Mouse (Mus musculus) gastrocnemius, adult 8-10 months (tissue): ENCODE measurements around the gene Frem1. TPM values are rescaled to one million over a fixed set of nuclear protein-coding genes. Genes with fewer than 3 reads are reported as not detected.
A peak's percentile ranks its signal among the peaks of the same experiment; 100 is the strongest.

Experiments used
- DNase-seq, 2 experiments: peaks; one replicate each; pipeline ENCODE4 v3.0.0; 2022; ENCODE audit warnings: low spot score in 2 of 2
- total RNA-seq, 4 experiments: library from RNA; stranded (reverse); gene quantifications; 2 replicates each; pipeline ENCODE4 v1.2.4; 2022

Gene Frem1
- total RNA-seq, 4 experiments from 2014 or later: 0.07 to 0.21 (median 0.16) TPM

DNA sequence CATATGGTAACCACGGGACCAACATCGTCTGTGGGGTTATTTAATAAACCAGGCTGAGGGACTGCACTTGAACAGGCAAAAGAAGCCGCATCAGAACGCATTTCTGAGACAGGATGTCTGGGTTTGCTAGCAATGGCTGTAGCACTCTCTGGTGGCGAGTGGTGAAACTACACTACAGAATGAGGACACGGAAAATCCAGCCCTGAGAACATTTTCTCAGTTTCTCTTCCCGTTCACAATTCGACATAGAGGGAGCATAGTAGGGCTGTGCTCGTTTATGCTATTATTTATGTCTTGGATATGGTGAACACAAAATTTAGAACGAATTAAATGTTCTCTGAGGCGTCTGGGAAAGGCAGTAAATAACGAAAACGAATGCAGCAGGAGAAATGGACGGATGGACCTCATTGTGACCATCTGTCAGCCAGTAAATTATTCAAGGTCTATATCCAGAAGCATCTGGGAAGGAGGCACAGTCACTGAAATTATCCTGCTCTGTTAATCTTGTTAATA, 118.4 kb downstream of the Frem1 start:
- peak; percentile 50 to 62 for DNase-seq

DNA sequence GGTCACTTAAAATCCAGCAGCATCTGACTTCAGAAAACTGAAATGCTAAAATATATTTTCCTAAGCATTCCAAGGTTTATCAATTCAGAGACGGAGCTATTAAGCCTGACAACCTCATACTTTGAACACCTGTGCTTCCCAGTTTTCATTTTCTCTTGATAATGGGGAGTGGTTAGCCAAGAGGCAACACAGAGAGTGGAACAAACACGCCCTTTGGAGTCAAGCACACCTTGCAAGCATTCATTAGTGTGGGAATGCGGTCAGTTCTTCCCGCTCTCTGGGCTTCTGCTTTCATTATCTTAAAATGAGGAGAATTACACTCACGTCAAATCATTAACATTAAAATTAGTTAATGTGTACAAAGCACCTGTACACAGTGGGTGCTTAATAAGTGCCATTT, 122.1 kb downstream of the Frem1 start:
- DNase-seq: no peak

GRCm38 (mm10) chr4:82921962-82922361, 130.2 kb downstream of the Frem1 start:
- no peak for DNase-seq

DNA sequence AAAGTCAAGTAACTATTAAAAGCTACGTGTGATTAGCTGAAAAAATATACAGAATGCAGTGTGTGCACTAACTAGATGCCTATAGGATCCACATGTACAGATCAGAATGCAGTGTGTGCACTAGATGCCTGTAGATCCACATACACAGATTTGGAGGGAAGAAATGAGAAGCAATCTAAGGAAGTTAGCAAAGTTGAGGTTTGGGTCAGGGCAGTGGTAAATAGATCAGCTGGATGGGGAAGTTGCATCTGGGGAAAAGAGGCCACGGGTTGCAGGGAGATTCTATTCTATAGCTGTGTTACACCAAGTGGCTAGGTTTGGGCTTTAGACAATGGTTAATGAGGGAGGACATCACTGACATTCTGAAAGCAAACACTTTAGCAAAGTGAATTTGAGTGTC, 133.5 kb downstream of the Frem1 start:
- DNase-seq: no peak

DNA sequence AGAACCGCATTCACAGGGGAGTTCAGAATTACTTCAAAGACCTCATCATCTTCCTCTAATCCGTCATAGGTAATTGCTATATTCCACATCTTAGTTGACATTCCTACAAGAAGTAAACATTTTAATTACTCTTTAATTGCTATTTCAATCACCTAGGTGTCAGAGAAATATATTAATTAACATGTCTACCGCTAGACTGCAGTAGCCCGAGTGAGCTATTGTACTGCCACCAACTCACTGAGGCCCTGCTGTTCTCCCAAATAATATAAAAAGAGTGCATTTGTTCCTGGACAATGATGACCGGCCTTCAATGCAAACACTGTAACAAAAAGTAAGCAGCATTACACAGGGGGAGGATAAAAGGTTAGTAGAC, 135.5 kb downstream of the Frem1 start:
- no peak for DNase-seq

GRCm38 (mm10) chr4:82916003-82916677, 136.0 kb downstream of the Frem1 start:
- DNase-seq: no peak

GRCm38 (mm10) chr4:82915576-82915975, 136.6 kb downstream of the Frem1 start:
- DNase-seq: no peak

DNA sequence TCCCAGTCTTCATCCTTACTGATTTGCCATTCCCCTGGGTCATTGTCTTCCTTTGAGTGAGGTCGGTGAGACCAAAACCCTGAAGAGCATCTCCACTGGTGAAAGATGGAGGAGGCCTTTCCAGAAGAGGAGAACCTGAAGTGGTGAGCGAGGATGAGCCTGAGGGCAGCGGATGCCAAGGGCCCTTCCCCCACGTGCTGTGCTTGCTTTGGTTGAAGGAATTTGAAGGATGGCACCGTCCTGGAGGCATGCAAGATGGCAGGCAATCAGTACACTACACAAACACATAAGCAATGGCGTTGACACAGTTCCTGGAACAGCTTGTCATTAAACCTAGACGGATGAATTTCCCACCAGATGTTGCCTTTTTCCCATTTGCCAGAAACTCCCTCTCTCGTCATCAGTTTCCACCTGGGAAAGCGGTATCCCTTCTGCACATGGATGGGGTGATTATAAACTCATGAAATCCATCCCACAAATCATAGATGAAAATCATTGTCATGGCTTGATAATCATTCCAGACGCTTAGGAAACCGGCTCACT, 137.5 kb downstream of the Frem1 start:
- DNase-seq: no peak

DNA sequence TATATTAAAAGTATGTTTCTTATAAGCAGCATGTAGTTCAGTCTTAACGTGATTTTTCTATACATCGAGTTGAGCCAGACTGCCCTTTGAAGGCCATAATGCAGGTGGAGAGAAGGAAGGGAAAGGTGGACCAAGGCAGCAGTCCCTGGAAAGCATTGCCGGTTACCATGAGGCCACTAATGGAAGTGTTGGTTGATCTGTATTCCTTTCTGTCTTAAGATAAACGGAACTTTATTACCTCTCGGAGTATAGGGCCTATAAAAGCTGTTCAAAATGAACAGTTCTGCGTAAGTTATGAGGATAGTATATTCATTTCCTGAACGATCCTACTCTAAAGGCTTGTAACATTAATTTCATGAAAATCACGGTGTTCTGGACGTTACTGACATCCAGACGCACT, 156.9 kb downstream of the Frem1 start:
- DNase-seq: no peak

- DNase-seq: no peak
Measured at GRCm38 (mm10) chr4:82892247-82892646, 159.9 kb downstream of the Frem1 start.

DNA sequence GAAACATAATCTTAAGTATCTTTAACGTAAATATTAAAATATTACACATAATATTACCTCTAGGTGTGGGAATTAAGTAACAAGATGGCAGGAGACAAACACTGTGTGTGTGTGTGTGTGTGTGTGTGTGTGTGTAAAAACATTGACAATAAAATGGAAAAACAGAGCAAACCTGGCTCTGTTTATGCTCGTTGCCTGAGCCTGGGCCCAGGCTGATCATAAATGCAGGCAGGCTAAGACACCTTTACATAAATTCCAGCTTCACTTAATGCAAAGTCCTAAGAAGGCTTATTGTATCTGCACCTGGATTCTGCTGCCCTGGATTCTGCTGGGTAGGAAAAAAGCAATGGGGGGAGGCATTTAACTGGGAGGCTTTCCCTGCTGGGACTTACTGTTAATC, 160.6 kb downstream of the Frem1 start:
- no peak for DNase-seq

GRCm38 (mm10) chr4:82891049-82891448, 161.1 kb downstream of the Frem1 start:
- no peak for DNase-seq

- no peak for DNase-seq
Measured at GRCm38 (mm10) chr4:82890585-82890984, 161.6 kb downstream of the Frem1 start.

DNA sequence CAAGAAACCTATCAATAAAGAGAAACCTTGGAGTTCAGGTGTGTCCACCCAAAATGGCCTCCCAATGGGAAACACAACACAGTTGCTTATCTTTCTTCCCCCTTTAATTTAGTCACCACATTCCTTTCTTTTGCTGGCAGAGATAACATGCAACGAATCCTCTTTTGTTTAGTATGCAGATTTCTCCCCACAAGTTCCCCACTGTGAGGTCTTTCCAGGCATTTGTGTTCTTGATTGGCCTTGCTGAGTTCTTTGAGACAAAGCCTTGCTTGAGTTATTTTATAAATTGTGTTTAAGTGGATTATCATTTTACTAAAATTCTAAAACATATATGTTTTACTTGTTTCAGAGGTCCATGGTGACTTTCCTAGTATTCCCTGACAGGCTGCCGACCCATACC, 166.0 kb downstream of the Frem1 start:
- no peak for DNase-seq

GRCm38 (mm10) chr4:82885535-82885913, 166.6 kb downstream of the Frem1 start:
- no peak for DNase-seq

- DNase-seq: peak in 1 of 2 experiments; percentile 37
Measured at GRCm38 (mm10) chr4:82884636-82885534, 167.3 kb downstream of the Frem1 start, which contains the start of gene Cer1. Cer1 (minus strand) TSS chr4:82885148.

DNA sequence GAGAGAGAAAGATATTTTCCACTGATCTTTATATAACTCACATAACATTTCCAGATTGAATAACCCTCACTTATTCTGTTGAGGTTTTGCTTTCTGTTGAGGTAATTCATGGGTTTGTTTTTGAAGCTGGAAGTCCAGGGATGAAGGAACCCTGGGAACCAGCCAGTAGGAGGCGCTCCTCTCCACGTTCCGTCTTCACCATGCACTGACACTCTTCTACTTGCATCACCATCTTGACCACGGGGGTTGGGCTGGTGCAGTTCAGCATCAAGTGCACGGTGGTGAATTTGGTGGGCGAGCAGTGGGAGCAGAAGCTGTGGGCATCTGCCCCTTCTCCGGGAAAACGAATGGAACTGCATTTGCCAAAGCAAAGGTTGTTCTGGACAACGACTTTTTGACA, 169.6 kb downstream of the Frem1 start:
- DNase-seq: no peak

DNA sequence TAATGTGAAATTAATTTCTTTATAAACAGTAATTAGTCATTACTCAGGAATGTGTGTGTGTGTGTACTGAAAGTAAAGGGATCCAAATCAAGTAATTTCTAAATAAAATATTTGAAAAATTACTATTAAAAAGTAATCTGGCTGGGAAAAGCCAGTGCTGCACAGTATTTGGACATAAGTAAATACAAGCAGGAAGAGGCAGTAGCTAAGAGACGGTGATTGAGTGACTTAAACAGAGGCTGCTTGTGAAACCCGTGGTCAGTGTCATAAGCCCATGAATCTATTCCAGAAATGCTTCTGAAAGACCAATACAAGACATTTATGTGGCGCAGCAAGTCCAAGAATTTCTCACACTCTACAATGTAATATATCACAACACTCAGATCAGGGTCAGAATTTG, 170.8 kb downstream of the Frem1 start:
- no peak for DNase-seq

DNA sequence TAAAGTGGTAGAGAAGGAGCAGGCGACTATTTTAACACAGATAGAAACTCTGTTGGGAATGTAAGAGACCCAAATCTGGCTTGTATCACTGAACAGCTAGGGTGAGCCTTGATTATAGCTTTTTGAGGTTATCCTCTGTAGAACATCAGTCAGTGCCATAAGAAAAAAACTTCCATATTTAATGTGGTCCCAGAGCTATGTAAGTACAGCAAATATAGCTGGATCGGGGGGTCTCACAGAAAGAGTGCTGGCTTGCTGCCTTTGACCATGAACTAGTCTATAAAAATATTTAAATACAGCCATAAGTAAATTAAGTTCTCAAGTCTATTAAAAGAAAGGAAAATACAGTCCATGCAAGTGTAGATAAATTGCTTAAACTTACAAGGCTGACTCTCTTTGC, 171.9 kb downstream of the Frem1 start:
- no peak for DNase-seq

- no peak for DNase-seq
Measured at GRCm38 (mm10) chr4:82879152-82879551, 173.0 kb downstream of the Frem1 start.

DNA sequence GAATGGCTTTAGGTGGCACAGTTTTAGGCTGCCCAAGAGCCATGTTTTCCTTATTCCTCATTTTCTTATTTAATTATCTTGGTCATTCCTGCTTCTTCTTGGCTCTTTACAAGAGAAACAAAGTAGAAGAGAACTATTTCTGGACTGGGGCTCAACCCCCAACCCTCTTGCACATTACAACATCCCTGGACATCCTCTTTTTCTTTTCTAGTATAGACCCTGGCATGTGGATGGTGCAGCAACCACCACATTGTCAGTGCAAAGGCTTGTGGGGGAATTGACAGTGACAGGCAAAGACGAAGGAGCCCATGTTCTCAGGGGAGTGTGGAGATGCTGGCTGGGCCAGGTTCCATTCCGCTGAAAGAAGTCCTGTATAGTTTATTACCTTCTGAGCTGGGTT, 175.5 kb downstream of the Frem1 start:
- DNase-seq: no peak

DNA sequence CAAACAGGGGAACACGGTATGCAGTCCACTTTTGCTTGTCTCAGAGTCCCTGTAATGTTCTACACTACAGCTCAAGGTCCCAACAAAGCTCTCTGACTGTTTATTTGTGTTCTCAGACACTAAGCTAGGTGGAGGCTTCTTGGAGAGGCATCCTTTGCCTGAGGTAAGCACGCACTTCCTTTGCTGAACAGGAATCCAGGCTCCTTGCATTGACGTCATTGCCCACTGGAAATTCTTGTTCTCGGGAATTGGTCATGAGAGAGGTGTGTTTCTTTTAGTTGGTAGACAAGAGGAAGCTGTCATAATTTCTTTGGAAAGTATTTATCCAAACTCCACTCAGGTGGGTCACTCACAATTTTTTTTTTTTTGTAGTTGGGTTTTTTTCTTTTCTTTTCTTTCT, 176.6 kb downstream of the Frem1 start:
- DNase-seq: no peak
